Mouse (Mus musculus) ES-Bruce4 (cell line): ENCODE data around the gene Lmtk2.

ENCODE experiments used
- CTCF ChIP-seq: IDR thresholded peaks from one replicate; pipeline ENCODE4 v1.8.1; 2011; ENCODE audit warnings: low read depth, low read length
- POLR2A ChIP-seq: IDR thresholded peaks from one replicate; pipeline ENCODE4 v1.8.1; 2011; ENCODE audit warnings: low read length; ENCODE audit not compliant: insufficient read depth

GRCm38 (mm10) chr5:144165756-144166155, 65.5 kb downstream of the Lmtk2 start:
- TF ChIP-seq POLR2A (no peak), CTCF (no peak)
